Mouse (Mus musculus): ENCODE measurements around the gene Ank2. TPM values are rescaled to one million over a fixed set of nuclear protein-coding genes. Genes with fewer than 3 reads are reported as not detected.
A peak's percentile ranks its signal among the peaks of the same experiment; 100 is the strongest.

The Ank2 gene
- total RNA-seq, 2 experiments from 2014 or later: 299 to 338 TPM

- intact Hi-C loops (cut with DNase I): no loop called here
- no peak for DNase-seq (ENCODE audit: low spot score)
Measured at GRCm38 (mm10) chr3:127258466-127259075, 240.6 kb downstream of the Ank2 start.

GRCm38 (mm10) chr3:127257969-127258368 lies 241.2 kb downstream of the Ank2 start:
- no peak for DNase-seq (ENCODE audit: low spot score)
- intact Hi-C loops (cut with DNase I): no loop called here

DNA sequence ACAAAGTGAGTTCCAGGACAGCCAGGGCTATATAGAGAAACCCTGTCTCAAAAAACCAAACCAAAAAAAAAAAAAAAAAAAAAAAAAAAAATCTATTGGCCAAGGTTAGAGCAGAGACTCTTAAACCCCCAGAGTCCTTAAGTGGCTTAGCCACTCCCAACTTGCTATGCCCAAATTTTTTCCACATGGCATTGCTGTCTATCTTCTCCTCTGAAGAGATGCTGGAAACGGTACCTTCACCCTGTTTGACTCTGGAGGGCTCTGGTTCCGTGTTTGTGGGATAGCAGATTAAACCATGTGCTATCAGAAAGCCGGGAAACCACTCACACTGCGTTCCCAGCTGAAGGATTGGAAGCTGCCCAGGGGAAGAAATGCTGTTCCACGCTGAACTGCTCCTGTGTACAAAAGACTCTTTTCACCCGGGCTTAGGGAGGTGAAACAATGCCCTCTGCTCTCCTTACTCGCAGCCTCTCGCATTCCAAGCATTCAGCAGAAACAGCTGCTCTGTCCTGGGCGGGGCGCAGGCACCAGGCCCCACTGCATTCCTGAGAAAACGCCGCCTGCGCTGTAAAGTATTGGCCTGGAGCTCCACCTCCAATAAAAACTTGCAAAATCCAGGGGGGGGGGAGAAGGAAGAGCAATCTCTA lies 241.7 kb downstream of the Ank2 start:
- intact Hi-C loops (cut with DNase I): no loop called here
- DNase-seq (ENCODE audit: low spot score): peak; percentile 25

GRCm38 (mm10) chr3:127256681-127257080 lies 242.5 kb downstream of the Ank2 start:
- no peak for DNase-seq (ENCODE audit: low spot score)
- intact Hi-C loops (cut with DNase I): no loop called here

- intact Hi-C loops (cut with DNase I): no loop called here
- DNase-seq (ENCODE audit: low spot score): no peak
Measured at GRCm38 (mm10) chr3:127250930-127251329, 248.2 kb downstream of the Ank2 start.

- no peak for DNase-seq (ENCODE audit: low spot score)
- intact Hi-C loops (cut with DNase I): no loop called here
Measured at GRCm38 (mm10) chr3:127248611-127249010, 250.5 kb downstream of the Ank2 start.

DNA sequence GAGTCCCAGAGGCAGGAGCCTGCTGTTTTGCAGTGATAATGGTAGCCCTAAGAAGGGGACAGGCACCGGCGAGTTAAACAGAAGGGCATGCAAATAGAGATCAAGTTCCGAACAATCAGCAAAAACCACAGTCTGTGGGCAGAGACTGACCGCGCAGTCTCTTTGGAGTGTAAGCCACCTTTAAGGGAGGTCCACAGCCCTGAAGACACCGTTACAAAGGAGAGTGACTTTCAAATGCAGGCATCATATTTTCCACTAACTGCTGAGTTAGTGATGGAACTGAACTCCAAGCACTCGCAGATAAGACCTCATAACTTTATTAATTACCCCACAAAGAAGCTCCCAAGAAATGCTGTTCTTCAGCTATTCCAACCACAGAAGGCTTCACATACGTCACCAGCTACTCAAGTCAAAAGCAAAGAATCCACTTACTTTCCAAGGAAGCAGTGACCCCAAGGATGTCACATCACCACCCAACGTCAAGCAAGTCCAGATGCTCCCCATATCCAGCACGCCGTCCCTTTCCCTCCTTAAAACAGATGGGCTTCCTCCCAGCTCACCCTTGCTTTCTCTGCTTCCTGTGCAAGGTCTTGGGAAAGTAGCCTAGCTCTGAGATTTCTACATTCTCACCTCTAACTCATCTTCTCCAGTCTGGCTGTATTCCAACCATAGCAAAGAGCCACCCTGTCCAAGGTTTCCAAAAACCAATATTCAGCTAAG lies 252.0 kb downstream of the Ank2 start:
- DNase-seq (ENCODE audit: low spot score): no peak
- intact Hi-C loops (cut with DNase I): no loop called here

DNA sequence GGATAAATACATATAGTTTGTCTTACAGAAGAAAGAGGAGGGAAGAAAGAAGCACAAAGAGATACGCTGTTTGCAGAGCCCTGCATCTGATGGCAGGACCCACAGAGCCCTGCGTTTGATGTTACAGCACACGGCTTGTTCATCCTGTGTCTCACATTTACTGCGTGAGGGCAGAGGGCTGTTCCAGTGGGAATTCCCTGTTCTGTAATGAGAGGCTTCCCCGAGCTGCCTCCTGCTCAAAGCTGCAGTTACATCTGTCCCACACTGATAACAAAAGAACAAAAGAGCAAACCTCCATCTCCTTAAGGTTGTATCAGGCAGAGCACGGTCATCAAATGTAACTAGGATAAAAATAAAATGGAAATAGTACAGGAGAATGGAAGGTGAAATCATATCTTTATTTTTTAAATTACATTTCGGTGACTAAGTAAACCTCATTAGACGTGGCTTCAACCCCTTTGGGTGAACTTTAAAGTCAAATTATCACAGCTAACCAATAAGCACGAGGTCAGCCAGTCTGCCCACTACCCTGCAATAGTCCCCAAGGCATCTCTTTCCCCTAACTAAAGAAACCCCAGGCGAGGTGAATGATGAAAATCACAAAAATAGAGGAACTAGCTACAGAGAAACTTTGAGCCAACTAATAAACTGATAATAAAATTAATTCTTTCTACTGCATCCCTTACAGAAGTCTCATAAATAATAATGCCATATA lies 255.1 kb downstream of the Ank2 start:
- DNase-seq (ENCODE audit: low spot score): no peak
- intact Hi-C loops (cut with DNase I): no loop called here

DNA sequence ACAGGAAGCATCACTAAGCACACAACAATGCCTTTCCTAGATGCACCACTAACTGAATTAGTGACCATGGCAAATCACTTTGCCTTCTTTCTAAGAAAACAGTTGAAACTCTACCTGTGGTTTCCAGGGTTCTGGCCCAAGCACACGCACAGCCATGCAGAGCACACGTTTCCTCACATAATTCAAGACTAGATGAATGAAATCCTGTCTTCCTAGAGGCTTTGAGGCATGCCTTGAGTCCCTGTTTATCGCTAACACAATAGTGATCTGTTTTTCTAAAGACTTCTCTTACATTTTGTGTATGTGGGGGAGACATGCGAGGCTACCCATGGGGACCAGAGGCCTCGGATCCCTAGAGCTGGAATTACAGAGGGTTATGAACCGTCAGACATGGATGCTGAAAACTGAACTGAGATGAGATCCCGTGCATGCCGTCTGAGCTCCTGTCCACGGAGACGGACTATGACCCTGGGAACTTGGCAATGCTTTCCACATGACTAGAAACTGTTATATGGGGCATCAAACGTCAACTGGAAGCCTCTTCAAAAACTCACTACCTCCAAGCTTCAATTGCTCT lies 256.8 kb downstream of the Ank2 start:
- no peak for DNase-seq (ENCODE audit: low spot score)
- intact Hi-C loops (cut with DNase I): no loop called here

- no peak for DNase-seq (ENCODE audit: low spot score)
- intact Hi-C loops (cut with DNase I): no loop called here
Measured at GRCm38 (mm10) chr3:127235271-127235670, 263.9 kb downstream of the Ank2 start.

GRCm38 (mm10) chr3:127225799-127226730 lies 273.1 kb downstream of the Ank2 start:
- intact Hi-C loops (cut with DNase I): no loop called here
- no peak for DNase-seq (ENCODE audit: low spot score)

DNA sequence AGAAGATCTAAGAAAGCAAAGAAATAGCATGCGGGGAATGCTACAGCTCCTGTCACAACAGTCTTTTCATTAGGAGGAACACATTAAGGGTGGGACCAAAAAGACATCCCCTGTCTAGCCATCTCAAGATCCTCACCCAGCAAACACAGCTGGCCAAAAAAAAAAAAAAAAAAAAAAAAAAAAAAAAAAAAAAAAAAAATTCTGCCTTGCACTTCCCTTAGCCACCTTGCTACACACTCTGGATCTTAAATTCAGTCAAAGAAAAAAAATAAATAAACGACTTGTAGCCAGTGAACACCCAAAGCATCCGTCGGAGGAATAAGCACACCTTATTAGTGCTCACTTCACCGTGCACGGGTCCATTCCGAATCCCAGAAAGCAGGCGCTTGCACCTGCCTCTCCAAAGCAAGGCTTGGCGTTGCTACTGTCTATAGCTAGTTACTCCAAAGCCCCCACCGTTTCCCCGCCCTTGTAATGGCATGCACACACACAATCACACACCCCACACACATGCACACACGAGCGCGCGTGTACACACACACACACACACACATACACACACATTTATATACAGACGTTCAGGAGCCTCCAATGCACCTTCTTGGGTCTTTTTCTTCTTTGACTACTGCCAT lies 273.9 kb downstream of the Ank2 start:
- intact Hi-C loops (cut with DNase I): no loop called here
- DNase-seq (ENCODE audit: low spot score): no peak

DNA sequence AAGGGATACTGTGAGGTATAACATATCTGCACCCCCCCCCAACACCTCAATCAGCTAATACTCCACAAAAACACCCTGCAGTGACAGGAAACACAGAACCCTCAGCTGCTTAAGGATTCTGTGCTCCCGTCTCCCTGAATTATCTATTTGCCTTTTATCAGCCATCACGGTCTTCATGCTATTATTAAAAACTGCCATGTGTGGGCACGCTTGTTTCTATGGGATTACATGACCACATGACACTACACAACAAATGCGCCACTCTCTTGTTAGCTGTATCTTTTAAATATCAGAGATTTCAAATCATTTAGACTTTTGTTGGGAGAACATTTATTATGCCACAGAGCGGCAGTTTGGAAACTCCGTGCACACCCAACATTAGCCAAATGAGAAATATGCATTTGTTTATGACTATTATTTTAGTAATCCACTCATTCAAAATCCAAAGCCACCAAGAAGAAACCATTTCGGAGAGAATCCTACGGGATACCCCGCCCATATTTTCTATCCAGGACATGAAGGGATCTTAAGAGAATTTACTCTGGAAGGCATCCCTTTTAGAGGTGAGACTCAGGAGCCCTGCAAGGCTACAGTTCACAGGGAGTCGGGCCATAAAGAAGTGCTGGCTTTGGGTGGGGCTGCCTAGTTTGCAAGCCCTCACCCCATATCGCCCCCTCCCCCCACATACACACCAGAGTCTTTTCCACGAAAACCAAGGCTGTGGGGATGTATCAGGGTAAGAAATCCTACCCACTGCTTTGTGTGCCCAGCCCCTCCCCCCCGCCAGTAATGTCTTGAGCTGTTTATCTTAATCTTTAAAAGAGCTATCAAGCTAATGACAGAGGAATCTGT lies 274.6 kb downstream of the Ank2 start:
- no peak for DNase-seq (ENCODE audit: low spot score)
- intact Hi-C loops (cut with DNase I): no loop called here

DNA sequence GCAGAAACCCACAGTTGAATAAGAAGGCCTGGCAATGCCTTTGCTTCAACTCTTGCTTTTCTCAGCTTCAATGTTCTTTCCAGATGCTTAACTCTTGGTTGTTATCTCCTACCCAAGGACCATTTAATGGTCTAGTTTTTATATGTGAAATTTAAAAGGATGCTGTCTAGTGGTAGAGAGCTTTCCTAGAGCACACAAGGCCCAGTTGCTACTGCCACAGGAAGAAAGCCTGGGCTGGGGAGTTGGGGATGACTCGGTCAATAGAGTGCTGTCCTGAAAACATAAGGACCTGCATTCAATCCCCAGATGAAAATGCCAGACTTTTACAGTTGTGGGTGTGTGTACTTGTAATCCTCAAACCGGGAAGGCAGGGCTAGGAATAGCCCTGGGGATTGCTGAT lies 277.1 kb downstream of the Ank2 start:
- no peak for DNase-seq (ENCODE audit: low spot score)
- intact Hi-C loops (cut with DNase I): no loop called here

GRCm38 (mm10) chr3:127220859-127221258 lies 278.3 kb downstream of the Ank2 start:
- no peak for DNase-seq (ENCODE audit: low spot score)
- intact Hi-C loops (cut with DNase I): no loop called here

GRCm38 (mm10) chr3:127213534-127213933 lies 285.6 kb downstream of the Ank2 start:
- intact Hi-C loops (cut with DNase I): no loop called here
- DNase-seq (ENCODE audit: low spot score): no peak

DNA sequence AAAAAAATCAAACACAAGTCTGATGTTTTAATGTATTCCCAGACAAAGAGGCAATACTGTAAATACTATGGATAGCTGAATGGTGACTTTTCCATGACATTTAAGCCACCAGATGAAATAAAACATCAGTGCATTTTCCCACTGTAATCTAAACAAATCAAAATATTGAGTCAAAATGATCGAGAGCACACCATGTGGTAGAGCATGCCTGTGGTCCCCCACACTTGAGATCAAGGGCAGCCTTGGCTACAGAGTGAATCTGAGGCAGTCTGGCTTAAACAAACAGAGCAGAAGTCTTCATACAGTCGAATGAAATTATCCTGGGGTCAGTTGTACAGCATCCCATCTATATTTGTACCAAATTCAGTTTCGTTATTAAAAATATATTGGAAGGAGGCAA lies 288.0 kb downstream of the Ank2 start:
- intact Hi-C loops (cut with DNase I): no loop called here

DNA sequence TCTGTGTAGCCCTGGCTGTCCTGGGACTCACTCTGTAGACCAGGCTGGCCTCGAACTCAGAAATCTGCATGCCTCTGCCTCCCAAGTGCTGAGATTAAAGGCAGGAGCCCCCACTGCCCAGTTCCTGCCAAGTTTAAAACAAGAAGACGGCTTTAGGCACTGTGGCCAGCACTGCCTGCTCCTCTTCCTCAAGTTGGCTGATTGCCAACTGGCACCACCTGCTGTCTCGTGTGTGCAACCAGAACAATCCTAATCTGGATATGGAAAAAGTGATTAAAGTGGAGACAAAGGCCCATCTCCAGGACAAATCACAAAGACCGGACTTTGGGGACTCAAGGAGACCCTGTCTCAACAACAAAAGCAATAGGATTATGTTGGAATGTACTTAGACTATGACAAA lies 288.6 kb downstream of the Ank2 start:
- no peak for DNase-seq (ENCODE audit: low spot score)
- intact Hi-C loops (cut with DNase I): no loop called here

More for the DNA sequence above, 288.0 kb downstream of the Ank2 start:
- no peak for DNase-seq (ENCODE audit: low spot score)

Data from heart, postnatal 25 days (tissue).